Mouse (Mus musculus) monocyte, adult 5-6 weeks (primary cell): ENCODE data around the gene Kank4. TPM values are rescaled to one million over a fixed set of nuclear protein-coding genes. Genes with fewer than 3 reads are reported as not detected.
"Not testable (repeated sequence)": the region's sequence is repeated elsewhere in the genome, so short reads cannot be mapped to it uniquely, and the experiment has no call there.

Source experiments
- ATAC-seq: fragments of 153-309, 156-312 bp; replicated peaks from 2 replicates; pipeline ENCODE4 v1.8.0; 2017; ENCODE audit warnings: mild to moderate bottlenecking; ENCODE audit not compliant: low TSS enrichment, insufficient number of reproducible peaks, severe bottlenecking, poor library complexity, low FRiP score
- total RNA-seq: library from RNA; stranded (forward); fragments of 200-1000, 200-491, 200-594 nt; gene quantifications from 3 replicates; pipeline ENCODE4 v1.2.3, GENCODE M21; 2017

Kank4 gene
- not detected in 3 replicates for total RNA-seq

- no peak for ATAC-seq
Measured at GRCm38 (mm10) chr4:98817184-98817911, at the start of gene Kank4. Gene Kank4 (minus strand): TSS chr4:98817537.

DNA sequence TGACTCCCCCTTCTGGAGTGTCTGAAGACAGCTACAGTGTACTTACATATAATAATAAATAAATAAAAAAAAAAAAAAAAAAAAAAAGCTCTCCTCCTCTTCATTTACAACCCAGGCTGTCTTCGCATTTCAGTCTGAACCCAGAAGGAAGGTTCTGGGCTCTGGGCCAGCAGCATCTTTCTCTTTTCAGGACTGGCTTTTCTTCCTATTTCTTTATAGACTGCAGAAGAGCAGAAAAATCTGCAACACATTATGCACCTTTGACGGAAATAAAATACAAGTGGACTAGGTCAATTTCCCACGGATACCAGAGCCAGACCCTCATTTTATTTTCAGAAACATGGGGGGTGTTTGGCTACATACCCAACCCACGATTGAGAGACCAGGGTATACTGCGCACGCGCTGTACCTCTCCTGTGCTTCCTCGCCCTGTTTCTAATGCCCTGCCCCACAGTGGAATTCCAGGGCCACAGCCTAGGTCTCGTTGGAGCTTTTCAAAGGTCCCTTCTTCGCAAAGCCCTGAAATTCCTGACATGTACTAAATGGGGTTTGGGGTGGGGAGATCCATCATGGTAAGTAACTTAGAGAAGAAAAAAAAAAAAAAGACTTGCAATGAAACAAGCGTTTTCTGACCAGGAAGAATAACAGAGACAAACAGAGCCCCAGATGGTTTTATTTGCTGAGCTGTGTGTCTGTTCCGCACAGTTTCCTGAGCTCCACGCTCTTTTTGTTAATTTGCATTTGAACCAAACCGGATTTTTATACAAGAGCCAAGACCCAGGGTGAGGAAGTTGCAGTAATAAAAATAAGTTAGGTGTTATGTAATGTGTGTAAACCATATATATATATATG, 48.3 kb upstream of the Kank4 start:
- no peak for ATAC-seq

DNA sequence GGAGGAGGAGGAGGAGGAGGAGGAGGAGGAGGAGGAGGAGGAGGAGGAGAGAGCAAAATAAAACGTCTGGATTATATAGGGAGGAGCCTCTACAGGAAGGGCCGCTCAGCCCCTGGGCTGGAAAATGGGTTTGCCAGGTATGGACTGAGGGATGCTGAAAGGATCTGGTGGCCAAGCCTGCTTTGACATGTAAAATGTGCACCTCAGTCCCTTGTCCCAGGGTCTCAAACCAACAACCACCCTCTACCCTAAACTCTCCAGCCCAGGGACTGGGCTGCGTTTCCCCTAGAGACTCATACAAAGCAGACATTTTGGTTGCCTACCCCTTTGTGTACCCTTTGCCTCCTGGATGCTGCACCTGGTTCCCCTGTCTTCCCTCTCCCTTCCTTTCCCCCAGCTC, 47.2 kb upstream of the Kank4 start:
- no peak for ATAC-seq

- ATAC-seq = no peak
Measured at GRCm38 (mm10) chr4:98864094-98864493, 46.8 kb upstream of the Kank4 start.

DNA sequence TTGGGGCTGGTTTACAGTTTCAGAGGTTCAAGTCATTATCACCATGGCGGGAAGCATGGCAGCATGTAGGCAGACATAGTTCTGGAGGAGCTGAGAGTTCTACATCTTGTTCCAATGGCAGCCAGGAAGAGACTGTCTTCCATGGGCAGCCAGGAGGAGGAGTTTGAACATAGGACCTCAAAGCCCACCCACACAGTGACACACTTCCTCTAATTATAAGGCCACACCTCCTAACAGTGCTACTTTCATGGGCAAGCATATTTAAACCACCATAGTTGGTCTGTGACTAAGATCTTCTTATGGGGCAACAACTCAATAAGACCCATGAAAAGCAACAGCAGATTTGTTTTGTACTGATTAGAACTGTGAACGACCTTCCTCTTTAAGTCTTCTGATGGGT, 46.1 kb upstream of the Kank4 start:
- ATAC-seq = no peak

- no peak for ATAC-seq
Measured at GRCm38 (mm10) chr4:98858151-98858855, 41.0 kb upstream of the Kank4 start.

DNA sequence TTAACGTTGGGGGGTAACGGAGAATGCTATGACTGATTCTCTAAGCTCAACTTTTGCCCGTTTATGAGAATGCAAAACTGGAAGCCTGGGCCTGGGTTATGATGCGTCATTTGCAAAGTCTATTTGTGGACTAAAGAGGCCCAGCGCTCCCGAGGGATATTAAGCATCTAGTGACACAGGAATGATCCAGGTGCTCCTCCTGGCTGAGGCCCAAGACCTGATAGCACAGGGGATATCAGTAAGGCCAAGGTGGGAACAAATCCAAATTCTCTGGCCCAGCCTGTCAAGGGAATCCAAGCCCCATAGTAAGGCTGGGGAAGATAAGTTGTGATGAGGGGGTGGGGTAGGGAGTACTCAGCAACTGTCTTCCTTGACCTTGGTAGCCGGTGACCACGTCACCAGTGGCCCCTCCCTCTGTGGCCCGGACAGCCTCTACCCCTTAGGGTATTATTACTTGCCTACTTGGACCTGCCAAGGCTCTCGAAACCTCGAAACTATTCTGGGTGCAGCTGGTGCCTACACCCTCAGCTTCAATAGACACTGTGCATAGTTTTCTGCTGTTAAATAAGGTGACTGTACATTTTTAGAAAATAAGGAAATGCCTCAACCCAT, 39.8 kb upstream of the Kank4 start:
- no peak for ATAC-seq

- no peak for ATAC-seq
Measured at GRCm38 (mm10) chr4:98853926-98854325, 36.6 kb upstream of the Kank4 start.

- ATAC-seq = not testable (repeated sequence)
Measured at GRCm38 (mm10) chr4:98850485-98850884, 33.1 kb upstream of the Kank4 start.

- ATAC-seq = no peak
Measured at GRCm38 (mm10) chr4:98847120-98847885, 30.0 kb upstream of the Kank4 start.

DNA sequence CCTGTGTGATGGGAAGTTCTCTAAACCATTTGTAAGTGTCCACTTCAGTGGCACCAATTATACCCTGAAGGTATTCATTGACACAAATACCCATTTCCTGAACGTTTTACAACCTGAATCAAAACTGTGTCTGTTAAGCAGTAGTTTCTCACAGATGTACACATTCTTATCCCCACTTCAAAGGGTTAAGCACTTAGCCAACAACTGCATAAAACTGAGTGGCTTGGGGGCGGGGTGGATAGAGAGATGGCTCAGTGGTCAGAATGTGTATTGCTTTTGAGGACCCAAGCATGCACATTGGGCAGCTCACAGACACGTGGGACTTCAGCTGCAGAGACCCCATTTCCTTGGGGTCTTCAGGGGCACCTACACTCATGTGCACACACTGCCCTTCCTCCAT, 29.1 kb upstream of the Kank4 start:
- no peak for ATAC-seq

- ATAC-seq = no peak
Measured at GRCm38 (mm10) chr4:98845687-98846125, 28.4 kb upstream of the Kank4 start.

DNA sequence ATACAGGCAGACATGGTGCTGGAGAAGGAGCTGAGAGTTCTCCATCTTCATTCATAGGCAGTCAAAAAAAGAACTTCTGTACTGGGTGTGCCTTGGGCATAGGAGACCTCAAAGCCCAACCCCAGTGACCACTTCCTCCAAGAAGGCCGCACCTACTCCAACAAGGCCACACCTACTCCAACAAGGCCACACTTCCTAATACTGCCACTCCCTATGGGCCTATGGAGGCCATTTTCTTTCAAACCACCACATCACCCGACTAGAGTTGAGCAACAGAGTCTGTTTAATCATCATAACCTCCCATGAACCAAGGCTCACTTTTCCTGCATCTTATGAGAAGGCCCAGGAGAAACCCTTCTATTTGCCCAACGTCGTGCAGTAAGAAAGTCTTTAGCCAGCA, 27.9 kb upstream of the Kank4 start:
- ATAC-seq = no peak

DNA sequence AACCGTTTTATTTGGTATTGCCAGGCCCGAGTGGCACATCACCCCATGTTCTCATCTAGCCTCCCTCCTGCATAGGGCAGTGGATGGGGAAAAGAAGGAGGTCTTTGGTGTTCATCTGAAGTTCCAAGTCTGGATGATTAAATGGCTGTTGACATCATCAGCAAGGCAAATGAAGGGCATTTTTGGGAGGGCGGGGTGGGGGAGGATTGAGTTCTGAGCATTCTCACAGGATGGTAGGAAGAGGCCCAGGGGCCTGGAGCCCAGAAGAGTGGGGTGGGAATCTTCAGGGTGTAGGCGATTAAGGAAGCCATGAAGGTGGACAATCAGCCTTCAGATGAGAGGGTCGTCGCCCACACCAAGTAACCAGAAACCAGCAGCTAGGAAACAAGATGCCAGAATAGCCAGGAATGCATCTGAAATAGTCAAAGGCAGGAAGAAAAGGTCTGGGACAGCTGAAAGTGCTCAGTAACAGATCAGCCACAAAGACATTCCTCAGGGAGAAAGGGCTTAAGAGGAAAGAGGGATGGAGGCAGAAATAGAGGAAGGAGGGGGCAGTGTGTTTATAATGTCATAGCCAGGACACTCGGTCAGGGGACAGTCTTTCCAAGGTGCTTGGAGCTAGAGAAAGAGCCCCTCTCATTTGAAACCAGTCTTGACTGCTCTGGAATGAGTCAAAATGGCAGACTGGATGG, 26.7 kb upstream of the Kank4 start:
- no peak for ATAC-seq

DNA sequence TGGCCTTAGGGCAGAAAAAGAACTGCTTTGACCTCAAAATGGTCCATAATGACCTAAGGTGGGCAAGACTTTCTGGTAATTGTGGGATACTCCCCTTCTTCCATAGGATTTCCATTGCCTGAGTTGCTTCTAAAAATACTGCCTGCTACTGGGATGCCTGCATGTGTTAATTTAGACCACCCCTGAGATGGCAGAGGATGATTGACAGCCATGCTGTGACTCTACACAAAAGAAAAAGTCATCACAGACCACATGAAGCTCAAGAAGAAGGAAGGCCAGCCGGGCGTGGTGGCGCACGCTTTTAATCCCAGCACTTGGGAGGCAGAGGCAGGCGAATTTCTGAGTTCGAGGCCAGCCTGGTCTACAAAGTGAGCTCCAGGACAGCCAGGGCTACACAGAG, 23.9 kb upstream of the Kank4 start:
- ATAC-seq = not testable (repeated sequence)

GRCm38 (mm10) chr4:98840526-98840925, 23.2 kb upstream of the Kank4 start:
- ATAC-seq = no peak

- ATAC-seq = no peak
Measured at GRCm38 (mm10) chr4:98838913-98839312, 21.6 kb upstream of the Kank4 start.
